In genomic region chr6:35133246-35133578, GRCm38 (mm10) we compare ENCODE assay signal across 8 mouse cellular contexts. TPM values are rescaled to one million over a fixed set of nuclear protein-coding genes. Genes with fewer than 3 reads are reported as not detected.
A peak's percentile ranks its signal among the peaks of the same experiment; 100 is the strongest.
DNase-seq lines count a peak whose midpoint lies in the region; ATAC-seq and TF ChIP-seq lines count a peak whose summit lies in the region.

No protein-coding gene starts in this region.

- no peak for TF ChIP-seq CTCF in olfactory bulb, adult 2 months (IDR thresholded peaks at IDR 0.05; ENCODE audit: insufficient read depth, low read depth, low read length)

- H3K4me3 ChIP-seq in lung, embryonic 16.5 days (ENCODE audit: low read length) = peak overlapping the region; percentile 84
- H3K4me3 ChIP-seq in erythroblast, embryonic 14.5 days (replicated peaks) = peak overlapping the region; percentile 80
- peak overlapping the region; percentile 74 for H3K4me3 ChIP-seq in limb, embryonic 15.5 days
- H3K4me3 ChIP-seq in olfactory bulb, adult 2 months (ENCODE audit: insufficient read depth, low read depth, low read length) = peak overlapping the region; percentile 61

- ATAC-seq in lung, embryonic 16.5 days (ENCODE audit: low read depth) = peak; percentile 91
- peak; percentile 89 for ATAC-seq in limb, embryonic 15.5 days (ENCODE audit: insufficient number of reproducible peaks, low FRiP score, low TSS enrichment, low read depth)

- H3K27me3 ChIP-seq in lung, embryonic 16.5 days (ENCODE audit: control insufficient read depth, insufficient read depth, low read depth, low read length) = no peaks in the 10 kb centered on the region
- H3K27me3 ChIP-seq in erythroblast, embryonic 14.5 days (ENCODE audit: control insufficient read depth) = no peaks in the 10 kb centered on the region
- no peaks in the 10 kb centered on the region for H3K27me3 ChIP-seq in limb, embryonic 15.5 days

- no peak for DNase-seq in lung, postnatal 25 days (ENCODE audit: low spot score)
- DNase-seq in gastrocnemius, postnatal 14 days = no peak
- no peak for DNase-seq in right cerebral cortex, postnatal 10 days (ENCODE audit: low spot score in 2 of 2)
- no peak for DNase-seq in gastrocnemius, postnatal 36 days

- no peaks in the 10 kb centered on the region for H3K36me3 ChIP-seq in lung, embryonic 16.5 days (ENCODE audit: control insufficient read depth, insufficient read depth, low read length)
- peaks cover 11% of the 10 kb centered on the region for H3K36me3 ChIP-seq in erythroblast, embryonic 14.5 days (ENCODE audit: control insufficient read depth)
- no peaks in the 10 kb centered on the region for H3K36me3 ChIP-seq in limb, embryonic 15.5 days

- no peak for TF ChIP-seq POLR2A in olfactory bulb, adult 2 months (IDR thresholded peaks at IDR 0.05; ENCODE audit: insufficient read depth, low read depth, low read length)

- peaks cover 8% of the 10 kb centered on the region for H3K4me1 ChIP-seq in lung, embryonic 16.5 days (replicated peaks; ENCODE audit: control insufficient read depth, insufficient read depth, low read length)
- H3K4me1 ChIP-seq in erythroblast, embryonic 14.5 days (ENCODE audit: control insufficient read depth) = peaks cover 32% of the 10 kb centered on the region
- peaks cover 12% of the 10 kb centered on the region for H3K4me1 ChIP-seq in limb, embryonic 15.5 days
- peaks cover 3% of the 10 kb centered on the region; the same call in 1 of the 2 replicates for H3K4me1 ChIP-seq in olfactory bulb, adult 2 months (ENCODE audit: control insufficient read depth, insufficient read depth, low read length)

- peak overlapping the region; percentile 85 for H3K27ac ChIP-seq in lung, embryonic 16.5 days (ENCODE audit: low read length)
- H3K27ac ChIP-seq in limb, embryonic 15.5 days = peak overlapping the region; percentile 94
- H3K27ac ChIP-seq in olfactory bulb, adult 2 months (ENCODE audit: insufficient read depth, low read depth, low read length) = peak overlapping the region; percentile 90

- peak overlapping the region; percentile 86 for H3K9ac ChIP-seq in lung, embryonic 16.5 days (ENCODE audit: low read length)
- H3K9ac ChIP-seq in limb, embryonic 15.5 days = peak overlapping the region; percentile 77

- peak overlapping the region; percentile 92 for H3K4me2 ChIP-seq in lung, embryonic 16.5 days (ENCODE audit: low read depth, low read length)
- peak overlapping the region; percentile 93 for H3K4me2 ChIP-seq in limb, embryonic 15.5 days

- no peaks in the 10 kb centered on the region for H3K9me3 ChIP-seq in lung, embryonic 16.5 days (ENCODE audit: control insufficient read depth, low read length)
- H3K9me3 ChIP-seq in erythroblast, embryonic 14.5 days (ENCODE audit: control insufficient read depth, low read length) = no peaks in the 10 kb centered on the region
- no peaks in the 10 kb centered on the region for H3K9me3 ChIP-seq in limb, embryonic 15.5 days

- intact Hi-C loops in gastrocnemius, postnatal 14 days (cut with DNase I; ENCODE audit: low total_unique reads) = no loop called here
- intact Hi-C loops in gastrocnemius, postnatal 36 days (cut with DNase I) = no loop called here

- 0% methylated on average over 20 of the region's 25 CpGs for whole genome bisulfite sequencing in lung, embryonic 16.5 days
- under 1% methylated on average over 22 of the region's 25 CpGs for WGBS in limb, embryonic 15.5 days
- 0% methylated on average over 18 of the region's 25 CpGs for WGBS in olfactory bulb, adult 2 months

RNA-seq across cellular contexts. Expression of gene Cnot4, which starts 0.3 kb away (rescaled TPM):
- 28.1 and 28.7 TPM in 2 replicates for polyA plus RNA-seq in lung, embryonic 16.5 days (2015; fragmentation: Nextera tagmentation; extraction: Ambion mirVana)
- 0.46 and 0.74 TPM in 2 replicates for polyA plus RNA-seq in erythroblast, embryonic 14.5 days (2012)
- polyA plus RNA-seq in limb, embryonic 15.5 days (2015; fragmentation: Nextera tagmentation; extraction: Ambion mirVana) = 26.9 and 29.9 TPM in 2 replicates
- 164 TPM in 1 of 2 replicates, not detected in the other for polyA plus RNA-seq in olfactory bulb, adult 2 months (2012; ENCODE audit: insufficient read depth, insufficient read length, low replicate concordance, missing spikeins)
- 10 to 100 TPM; 19.8 to 21.6 TPM for total RNA-seq in gastrocnemius, postnatal 14 days (2021)
- 10 to 100 TPM; 22.1 to 26.1 TPM for total RNA-seq in gastrocnemius, postnatal 36 days (2021)

RNA-seq across cellular contexts. Expression of gene Nup205, which starts 44.0 kb away (rescaled TPM):
- polyA plus RNA-seq in lung, embryonic 16.5 days (2015; fragmentation: Nextera tagmentation; extraction: Ambion mirVana) = 36.7 and 40.4 TPM in 2 replicates
- 0.25 and 0.31 TPM in 2 replicates for polyA plus RNA-seq in erythroblast, embryonic 14.5 days (2012)
- polyA plus RNA-seq in limb, embryonic 15.5 days (2015; fragmentation: Nextera tagmentation; extraction: Ambion mirVana) = 23.0 and 27.6 TPM in 2 replicates
- not detected in 2 replicates for polyA plus RNA-seq in olfactory bulb, adult 2 months (2012; ENCODE audit: insufficient read depth, insufficient read length, low replicate concordance, missing spikeins)
- total RNA-seq in gastrocnemius, postnatal 14 days (2021) = 10 to 100 TPM; 10.3 to 11.8 TPM
- 10 to 100 TPM in 1 of 2 experiments, 1 to 10 TPM in 1; 9.5 to 10.4 TPM for total RNA-seq in gastrocnemius, postnatal 36 days (2021)

Comparison
In these comparisons a context has a peak if more than half of its experiments do, and no peak if none do; other contexts are left out.
1. RNA of gene Cnot4, which starts 0.3 kb away (polyA plus RNA-seq): 164 TPM in olfactory bulb, adult 2 months, 26.9 to 29.9 TPM in limb, embryonic 15.5 days and 28.1 to 28.7 TPM in lung, embryonic 16.5 days; 0.46 to 0.74 TPM in erythroblast, embryonic 14.5 days; every median in the first group is over 10 times any median in the second.
2. Peak in every context shown above with its lines, with median percentiles within 50 percentile points of each other: H3K27ac ChIP-seq and H3K4me3 ChIP-seq.